Mouse (Mus musculus) MEL (cell line): ENCODE data around the gene Wnt10a. TPM values are rescaled to one million over a fixed set of nuclear protein-coding genes. Genes with fewer than 3 reads are reported as not detected.

ENCODE experiments used
- DNase-seq: peaks from one replicate; pipeline ENCODE4 v3.0.0; 2011; ENCODE audit warnings: low read depth, low spot score
- H3K27ac ChIP-seq: 2 replicates; pipeline ENCODE4 v1.5.1; 2012; ENCODE audit warnings: low read depth, mild to moderate bottlenecking, control low read depth, low read length, moderate library complexity; ENCODE audit not compliant: control insufficient read depth
- H3K27me3 ChIP-seq, 2 experiments: fragments of 150-350 bp in 1 of 2; sonication (generic) in 1 of 2; 2 replicates each; pipeline ENCODE4 v1.6.1; 2012; ENCODE audit warnings: low read length in 2 of 2, mild to moderate bottlenecking in 2 of 2, improper control_type of control experiment in 1 of 2, moderate library complexity in 1 of 2; ENCODE audit not compliant: insufficient read depth in 2 of 2, control insufficient read depth in 1 of 2
- H3K36me3 ChIP-seq, 2 experiments: 2 replicates each; pipeline ENCODE4 v1.6.1; 2012 to 2014; ENCODE audit warnings: low read length in 2 of 2, improper control_type of control experiment in 1 of 2, inconsistent platforms in 1 of 2, mild to moderate bottlenecking in 1 of 2; ENCODE audit not compliant: insufficient read depth in 2 of 2, control insufficient read depth in 1 of 2
- H3K4me1 ChIP-seq, 2 experiments: fragments of 150-350 bp in 1 of 2; sonication (generic) in 1 of 2; 2 replicates each; pipeline ENCODE4 v1.6.1; 2012; ENCODE audit warnings: low read length in 2 of 2, improper control_type of control experiment in 1 of 2, mild to moderate bottlenecking in 1 of 2; ENCODE audit not compliant: insufficient read depth in 2 of 2, control insufficient read depth in 1 of 2
- H3K4me3 ChIP-seq, 2 experiments: fragments of 150-350 bp in 1 of 2; sonication (generic) in 1 of 2; 2 replicates each; pipeline ENCODE4 v1.5.1; 2012; ENCODE audit warnings: low read depth in 2 of 2, low read length in 2 of 2, mild to moderate bottlenecking in 2 of 2, moderate library complexity in 2 of 2, control low read depth in 1 of 2, improper control_type of control experiment in 1 of 2; ENCODE audit not compliant: control insufficient read depth in 1 of 2, insufficient read depth in 1 of 2
- H3K79me2 ChIP-seq: 2 replicates; pipeline ENCODE4 v1.6.1; 2012; ENCODE audit warnings: mild to moderate bottlenecking, low read length, moderate library complexity; ENCODE audit not compliant: control insufficient read depth, poor library complexity, insufficient read depth
- H3K9ac ChIP-seq: 2 replicates; pipeline ENCODE4 v1.6.1; 2012; ENCODE audit warnings: low read depth, mild to moderate bottlenecking, control low read depth, low read length, moderate library complexity; ENCODE audit not compliant: control insufficient read depth, poor library complexity, severe bottlenecking
- H3K9me3 ChIP-seq: fragments of 150-350 bp; sonication (generic); replicated peaks from 2 replicates; pipeline ENCODE4 v1.6.1; 2012; ENCODE audit warnings: mild to moderate bottlenecking, low read length, improper control_type of control experiment, moderate library complexity; ENCODE audit not compliant: insufficient read depth
- CHD1 ChIP-seq: IDR thresholded peaks from 2 replicates; pipeline ENCODE4 v1.6.1; 2012; ENCODE audit warnings: low read depth, mild to moderate bottlenecking, inconsistent platforms, low read length, improper control_type of control experiment
- CHD2 ChIP-seq: IDR thresholded peaks from 2 replicates; pipeline ENCODE4 v1.6.1; 2011; ENCODE audit warnings: low read length, improper control_type of control experiment
- CTCF ChIP-seq, 3 experiments: IDR thresholded peaks in 2 of 3; conservative IDR thresholded peaks in 1 of 3; 2 replicates each; pipeline ENCODE4 v1.5.1; 2011 to 2012; ENCODE audit warnings: low read length in 3 of 3, low read depth in 2 of 3, mild to moderate bottlenecking in 2 of 3, improper control_type of control experiment in 1 of 3, inconsistent platforms in 1 of 3, mixed read lengths in 1 of 3, moderate library complexity in 1 of 3; ENCODE audit not compliant: control insufficient read depth in 1 of 3, insufficient read depth in 1 of 3, poor library complexity in 1 of 3, severe bottlenecking in 1 of 3
- E2F4 ChIP-seq: IDR thresholded peaks from 2 replicates; pipeline ENCODE4 v1.6.1; 2011; ENCODE audit warnings: low read depth, low read length, improper control_type of control experiment, borderline replicate concordance
- HCFC1 ChIP-seq: IDR thresholded peaks from 2 replicates; pipeline ENCODE4 v1.6.1; 2012; ENCODE audit warnings: low read depth, mild to moderate bottlenecking, inconsistent platforms, low read length, improper control_type of control experiment, moderate library complexity
- JUND ChIP-seq: IDR thresholded peaks from 2 replicates; pipeline ENCODE4 v1.6.1; 2011; ENCODE audit warnings: low read depth, mild to moderate bottlenecking, improper control_type of control experiment, low read length
- KAT2A ChIP-seq: conservative IDR thresholded peaks from 2 replicates; pipeline ENCODE4 v1.6.1; 2012; ENCODE audit warnings: low read depth, low read length, improper control_type of control experiment, inconsistent platforms
- MAFK ChIP-seq: IDR thresholded peaks from 2 replicates; pipeline ENCODE4 v1.6.1; 2011; ENCODE audit warnings: low read depth, mild to moderate bottlenecking, low read length, improper control_type of control experiment, borderline replicate concordance
- MAZ ChIP-seq: IDR thresholded peaks from 2 replicates; pipeline ENCODE4 v1.6.1; 2012; ENCODE audit warnings: low read depth, mild to moderate bottlenecking, inconsistent platforms, low read length, improper control_type of control experiment
- MXI1 ChIP-seq: IDR thresholded peaks from 2 replicates; pipeline ENCODE4 v1.6.1; 2011; ENCODE audit warnings: mild to moderate bottlenecking, low read depth, low read length, improper control_type of control experiment
- MYC ChIP-seq: IDR thresholded peaks from 2 replicates; pipeline ENCODE4 v1.6.1; 2011; ENCODE audit warnings: low read depth, mild to moderate bottlenecking, low read length, improper control_type of control experiment, moderate library complexity
- POLR2AphosphoS2 ChIP-seq: IDR thresholded peaks from 2 replicates; pipeline ENCODE4 v1.6.1; 2011; ENCODE audit warnings: low read length, improper control_type of control experiment
- POLR2AphosphoS5 ChIP-seq: IDR thresholded peaks from 2 replicates; pipeline ENCODE4 v1.6.1; 2012; ENCODE audit warnings: low read depth, borderline replicate concordance, mild to moderate bottlenecking, inconsistent platforms, low read length, moderate library complexity, mixed read lengths
- RAD21 ChIP-seq: IDR thresholded peaks from 2 replicates; pipeline ENCODE4 v1.6.1; 2011; ENCODE audit warnings: mild to moderate bottlenecking, low read depth, low read length, improper control_type of control experiment
- RCOR1 ChIP-seq: IDR thresholded peaks from 2 replicates; pipeline ENCODE4 v1.6.1; 2012; ENCODE audit warnings: low read depth, mild to moderate bottlenecking, inconsistent platforms, low read length, improper control_type of control experiment
- SMC3 ChIP-seq: IDR thresholded peaks from 2 replicates; pipeline ENCODE4 v1.6.1; 2011; ENCODE audit warnings: low read depth, low read length, improper control_type of control experiment
- TAL1 ChIP-seq: IDR thresholded peaks from 2 replicates; pipeline ENCODE4 v1.6.1; 2012; ENCODE audit warnings: mild to moderate bottlenecking, inconsistent platforms, low read length, moderate library complexity, mixed read lengths
- TBP ChIP-seq: IDR thresholded peaks from 2 replicates; pipeline ENCODE4 v1.8.0; 2011; ENCODE audit warnings: low read depth, low read length, improper control_type of control experiment
- TCF12 ChIP-seq: IDR thresholded peaks from 2 replicates; pipeline ENCODE4 v1.6.1; 2014; ENCODE audit warnings: low read depth, mild to moderate bottlenecking, inconsistent platforms, low read length, improper control_type of control experiment, moderate library complexity
- USF2 ChIP-seq, 2 experiments: IDR thresholded peaks; 2 replicates each; pipeline ENCODE4 v1.6.1; 2011 to 2012; ENCODE audit warnings: improper control_type of control experiment in 2 of 2, low read length in 2 of 2, borderline replicate concordance in 1 of 2, inconsistent platforms in 1 of 2, low read depth in 1 of 2, mild to moderate bottlenecking in 1 of 2; ENCODE audit not compliant: insufficient read depth in 1 of 2
- ZMIZ1 ChIP-seq: IDR thresholded peaks from 2 replicates; pipeline ENCODE4 v1.6.1; 2012; ENCODE audit warnings: low read depth, mild to moderate bottlenecking, inconsistent platforms, low read length, improper control_type of control experiment, moderate library complexity
- polyA plus RNA-seq, 2 experiments: library from polyadenylated mRNA; stranded (reverse) in 1 of 2; unstranded in 1 of 2; fragments of >175 nt in 1 of 2; fragments of >200 nt in 1 of 2; gene quantifications; 2 replicates each; pipeline versions ENCODE4 v1.2.1 to v1.2.4; 2012; ENCODE audit warnings: low replicate concordance in 2 of 2, low read depth in 1 of 2; ENCODE audit not compliant: insufficient read length in 2 of 2, insufficient read depth in 1 of 2, missing spikeins in 1 of 2
- total RNA-seq: library from RNA; depleted of rRNA; stranded (reverse); fragments of 300-350 nt; gene quantifications from 2 replicates; pipeline ENCODE4 v1.2.3, GENCODE M21; 2012

Wnt10a gene
- total and polyA plus RNA-seq, 3 experiments, result not detected

DNA sequence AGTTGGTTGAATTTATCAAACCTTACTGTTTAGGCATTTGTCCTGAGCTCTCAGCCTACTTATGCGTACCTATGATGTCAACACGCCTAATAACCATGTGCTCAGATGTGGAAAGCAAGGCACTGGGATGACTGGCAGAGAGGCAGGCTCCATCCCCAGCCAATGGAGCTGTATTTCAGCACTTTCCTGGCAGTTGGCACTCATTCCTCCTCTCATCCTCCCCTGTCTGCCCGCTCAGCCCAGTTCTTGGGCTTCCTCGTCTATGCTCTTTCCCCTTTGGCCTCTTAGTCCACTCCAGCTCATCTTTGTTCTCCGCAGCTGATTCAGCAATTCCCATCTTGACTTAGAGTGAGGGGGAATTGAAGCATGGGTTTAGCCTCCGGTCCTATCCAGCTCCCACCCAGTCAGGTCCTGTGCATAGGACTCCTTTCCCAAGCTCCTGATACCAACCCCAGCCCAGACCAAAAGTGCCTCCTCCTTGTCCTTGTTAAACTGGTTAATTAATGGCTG lies 10.4 kb downstream of the Wnt10a start:
- Histone ChIP-seq H3K9me3 (no peaks in the 10 kb centered on the region), H3K36me3 (no peaks in the 10 kb centered on the region), H3K4me1 (no peaks in the 10 kb centered on the region), H3K27me3 (peaks cover 4 to 7% of the 10 kb centered on the region in 2 experiments), H3K4me3 (no peak overlapping the region), H3K79me2 (no peaks in the 10 kb centered on the region), H3K27ac (no peak overlapping the region), H3K9ac (no peak overlapping the region)
- TF ChIP-seq TAL1 (no peak), MYC (no peak), MAZ (no peak), E2F4 (no peak), POLR2AphosphoS2 (no peak), USF2 (IDR thresholded peaks at IDR 0.05; ENCODE audit: borderline replicate concordance in 1 of 2, insufficient read depth in 1 of 2, low read depth in 1 of 2, low read length in 2 of 2) (no peak), SMC3 (no peak), HCFC1 (no peak), JUND (no peak), MAFK (no peak)
- no peak for DNase-seq

DNA sequence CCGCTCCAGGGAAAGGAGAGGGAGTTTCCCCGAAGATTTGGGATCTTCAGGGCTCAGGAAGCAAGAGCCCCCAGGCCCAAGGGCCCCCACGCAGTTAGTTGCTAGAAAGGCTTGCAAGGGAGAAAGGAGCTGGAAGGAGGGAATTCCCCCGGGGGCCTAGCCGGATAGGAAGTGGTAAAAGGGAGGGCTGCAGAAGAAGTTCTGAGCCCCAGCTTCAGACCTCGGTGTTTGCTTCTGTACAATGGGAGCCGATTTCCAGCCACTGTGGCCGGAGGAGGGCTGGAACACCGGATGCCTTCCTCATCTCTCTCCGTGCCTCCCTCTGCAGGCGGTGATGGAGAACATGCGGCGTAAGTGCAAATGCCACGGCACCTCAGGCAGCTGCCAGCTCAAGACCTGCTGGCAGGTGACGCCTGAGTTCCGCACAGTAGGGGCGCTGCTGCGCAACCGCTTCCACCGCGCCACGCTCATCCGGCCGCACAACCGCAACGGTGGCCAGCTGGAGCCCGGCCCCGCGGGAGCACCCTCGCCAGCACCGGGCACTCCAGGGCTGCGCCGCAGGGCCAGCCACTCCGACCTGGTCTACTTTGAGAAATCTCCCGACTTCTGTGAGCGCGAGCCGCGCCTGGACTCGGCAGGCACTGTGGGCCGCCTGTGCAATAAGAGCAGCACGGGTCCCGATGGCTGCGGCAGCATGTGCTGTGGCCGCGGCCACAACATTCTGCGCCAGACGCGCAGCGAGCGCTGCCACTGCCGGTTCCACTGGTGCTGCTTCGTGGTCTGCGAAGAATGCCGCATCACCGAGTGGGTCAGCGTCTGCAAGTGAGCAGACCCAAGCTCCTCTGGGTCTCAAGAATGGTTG lies 11.7 kb downstream of the Wnt10a start:
- Histone ChIP-seq H3K9me3 (no peaks in the 10 kb centered on the region), H3K79me2 (no peaks in the 10 kb centered on the region), H3K9ac (no peak overlapping the region), H3K27me3 (peaks cover 4 to 7% of the 10 kb centered on the region in 2 experiments), H3K4me1 (no peaks in the 10 kb centered on the region), H3K36me3 (no peaks in the 10 kb centered on the region), H3K27ac (no peak overlapping the region), H3K4me3 (no peak overlapping the region)
- TF ChIP-seq TBP (no peak), ZMIZ1 (no peak), CTCF (IDR thresholded peaks at IDR 0.05 in 2 of 3, conservative IDR thresholded peaks at IDR 0.05 in 1 of 3; ENCODE audit: control insufficient read depth in 1 of 3, insufficient read depth in 1 of 3, low read depth in 2 of 3, low read length in 3 of 3, poor library complexity in 1 of 3, severe bottlenecking in 1 of 3) (no peak), MAFK (no peak), POLR2AphosphoS5 (no peak), RAD21 (no peak), KAT2A (no peak), MAZ (no peak), USF2 (IDR thresholded peaks at IDR 0.05; ENCODE audit: borderline replicate concordance in 1 of 2, insufficient read depth in 1 of 2, low read depth in 1 of 2, low read length in 2 of 2) (no peak), CHD2 (no peak), MYC (no peak), MXI1 (no peak), CHD1 (no peak), RCOR1 (no peak), TCF12 (no peak)
- DNase-seq, result no peak
